Mouse (Mus musculus): ENCODE results near the gene Hist1h2an. TPM values are rescaled to one million over a fixed set of nuclear protein-coding genes. Genes with fewer than 3 reads are reported as not detected.

Hist1h2an gene
- polyA plus RNA-seq, 1 experiment from 2014 or later = 1.6 TPM

GRCm38 (mm10) chr13:21789925-21790324 lies 2.9 kb upstream of the Hist1h2an start:
- Histone ChIP-seq H3K36me3 (ENCODE audit: control insufficient read depth, insufficient read depth, low read length) (no peaks in the 10 kb centered on the region), H3K9ac (ENCODE audit: low read length) (no peak overlapping the region), H3K4me3 (ENCODE audit: low read depth, low read length) (no peak overlapping the region), H3K27me3 (ENCODE audit: control insufficient read depth, insufficient read depth, low read length) (no peaks in the 10 kb centered on the region), H3K4me1 (replicated peaks; ENCODE audit: control insufficient read depth, insufficient read depth) (no peaks in the 10 kb centered on the region), H3K27ac (replicated peaks) (no peak overlapping the region), H3K4me2 (replicated peaks; ENCODE audit: low read depth) (no peak overlapping the region), H3K9me3 (ENCODE audit: control insufficient read depth, low read length) (no peaks in the 10 kb centered on the region)
- TF ChIP-seq EP300 (optimal IDR thresholded peaks at IDR 0.05) = no peak
- no peak for TF ChIP-seq CTCF (IDR thresholded peaks at IDR 0.05; ENCODE audit: low read depth)
- ATAC-seq (ENCODE audit: low FRiP score, low TSS enrichment) (no peak), DNase-seq (ENCODE audit: low spot score) (no peak)
- 63% methylated on average over 6 of the region's 6 CpGs for WGBS

- peak overlapping the region; percentile 53; the same call in 1 of the 2 replicates for H3K27ac ChIP-seq (replicated peaks)
- DNase-seq (ENCODE audit: low spot score) = no peak
- no peak overlapping the region for H3K4me3 ChIP-seq (ENCODE audit: low read depth, low read length)
- no peaks in the 10 kb centered on the region for H3K4me1 ChIP-seq (replicated peaks; ENCODE audit: control insufficient read depth, insufficient read depth)
- TF ChIP-seq CTCF (IDR thresholded peaks at IDR 0.05; ENCODE audit: low read depth) = no peak
- no peak for TF ChIP-seq EP300 (optimal IDR thresholded peaks at IDR 0.05)
- ATAC-seq (ENCODE audit: low FRiP score, low TSS enrichment) = peak; percentile 50
- H3K9ac ChIP-seq (ENCODE audit: low read length) = no peak overlapping the region
- no peaks in the 10 kb centered on the region for H3K36me3 ChIP-seq (ENCODE audit: control insufficient read depth, insufficient read depth, low read length)
- WGBS = 32% methylated on average over 13 of the region's 21 CpGs
- H3K9me3 ChIP-seq (ENCODE audit: control insufficient read depth, low read length) = no peaks in the 10 kb centered on the region
- H3K27me3 ChIP-seq (ENCODE audit: control insufficient read depth, insufficient read depth, low read length) = no peaks in the 10 kb centered on the region
- peak overlapping the region; percentile 35 for H3K4me2 ChIP-seq (replicated peaks; ENCODE audit: low read depth)
These were observed 959 bp upstream of the Hist1h2an start for GRCm38 (mm10) chr13:21787760-21788593.

- H3K9ac ChIP-seq (ENCODE audit: low read length) = peak overlapping the region; percentile 38; the same call in 1 of the 2 replicates
- H3K4me2 ChIP-seq (replicated peaks; ENCODE audit: low read depth) = peak overlapping the region; percentile 49
- WGBS = 5% methylated on average over 8 of the region's 8 CpGs
These were observed 674 bp downstream of the Hist1h2an start for GRCm38 (mm10) chr13:21786189-21786898.

GRCm38 (mm10) chr13:21784311-21784710 lies 2.7 kb downstream of the Hist1h2an start:
- 31% methylated on average over 6 of the region's 6 CpGs for WGBS
- H3K4me2 ChIP-seq (replicated peaks; ENCODE audit: low read depth) = no peak overlapping the region
- H3K4me3 ChIP-seq (ENCODE audit: low read depth, low read length) = no peak overlapping the region
- TF ChIP-seq CTCF (IDR thresholded peaks at IDR 0.05; ENCODE audit: low read depth) = no peak
- no peak for TF ChIP-seq EP300 (optimal IDR thresholded peaks at IDR 0.05)
- H3K36me3 ChIP-seq (ENCODE audit: control insufficient read depth, insufficient read depth, low read length) = no peaks in the 10 kb centered on the region
- H3K4me1 ChIP-seq (replicated peaks; ENCODE audit: control insufficient read depth, insufficient read depth) = no peaks in the 10 kb centered on the region
- no peak overlapping the region for H3K9ac ChIP-seq (ENCODE audit: low read length)
- H3K27ac ChIP-seq (replicated peaks) = no peak overlapping the region; the same call in 1 of the 2 replicates
- no peaks in the 10 kb centered on the region for H3K9me3 ChIP-seq (ENCODE audit: control insufficient read depth, low read length)
- H3K27me3 ChIP-seq (ENCODE audit: control insufficient read depth, insufficient read depth, low read length) = no peaks in the 10 kb centered on the region
- no peak for DNase-seq (ENCODE audit: low spot score)
- no peak for ATAC-seq (ENCODE audit: low FRiP score, low TSS enrichment)

More at GRCm38 (mm10) chr13:21786189-21786898, 674 bp downstream of the Hist1h2an start:
- Histone ChIP-seq H3K36me3 (ENCODE audit: control insufficient read depth, insufficient read depth, low read length) (no peaks in the 10 kb centered on the region), H3K9me3 (ENCODE audit: control insufficient read depth, low read length) (no peaks in the 10 kb centered on the region), H3K4me1 (replicated peaks; ENCODE audit: control insufficient read depth, insufficient read depth) (no peaks in the 10 kb centered on the region), H3K4me3 (ENCODE audit: low read depth, low read length) (peak overlapping the region; percentile 28), H3K27me3 (ENCODE audit: control insufficient read depth, insufficient read depth, low read length) (no peaks in the 10 kb centered on the region), H3K27ac (replicated peaks) (peak overlapping the region; percentile 70)
- no peak for TF ChIP-seq CTCF (IDR thresholded peaks at IDR 0.05; ENCODE audit: low read depth)
- TF ChIP-seq EP300 (optimal IDR thresholded peaks at IDR 0.05) = no peak
- DNase-seq (ENCODE audit: low spot score) = no peak
- ATAC-seq (ENCODE audit: low FRiP score, low TSS enrichment) = no peak

GRCm38 (mm10) chr13:21783734-21784161 lies 3.3 kb downstream of the Hist1h2an start:
- no peaks in the 10 kb centered on the region for H3K36me3 ChIP-seq (ENCODE audit: control insufficient read depth, insufficient read depth, low read length)
- peak overlapping the region; percentile 33 for H3K4me3 ChIP-seq (ENCODE audit: low read depth, low read length)
- H3K4me1 ChIP-seq (replicated peaks; ENCODE audit: control insufficient read depth, insufficient read depth) = no peaks in the 10 kb centered on the region
- no peak for ATAC-seq (ENCODE audit: low FRiP score, low TSS enrichment)
- H3K27ac ChIP-seq (replicated peaks) = peak overlapping the region; percentile 35
- no peaks in the 10 kb centered on the region for H3K27me3 ChIP-seq (ENCODE audit: control insufficient read depth, insufficient read depth, low read length)
- no peaks in the 10 kb centered on the region for H3K9me3 ChIP-seq (ENCODE audit: control insufficient read depth, low read length)
- 3% methylated on average over 9 of the region's 9 CpGs for WGBS
- H3K9ac ChIP-seq (ENCODE audit: low read length) = peak overlapping the region; percentile 1; the same call in 1 of the 2 replicates
- DNase-seq (ENCODE audit: low spot score) = peak; percentile 30
- peak overlapping the region; percentile 54 for H3K4me2 ChIP-seq (replicated peaks; ENCODE audit: low read depth)
- TF ChIP-seq CTCF (IDR thresholded peaks at IDR 0.05; ENCODE audit: low read depth) (no peak), EP300 (optimal IDR thresholded peaks at IDR 0.05) (no peak)
